Mouse (Mus musculus): ENCODE data around the gene Psapl1.

- TF ChIP-seq USF1 (IDR thresholded peaks at IDR 0.05; ENCODE audit: low read depth) (no peak), MAX (IDR thresholded peaks at IDR 0.05) (no peak), CTCF (IDR thresholded peaks at IDR 0.05; ENCODE audit: control insufficient read depth, insufficient read depth, insufficient read length) (no peak), FOSL1 (IDR thresholded peaks at IDR 0.05; ENCODE audit: insufficient read depth, low read length, poor library complexity, severe bottlenecking) (no peak), MYOG (IDR thresholded peaks at IDR 0.05; ENCODE audit: control insufficient read depth, extremely low read depth, insufficient read length) (no peak), CEBPB (IDR thresholded peaks at IDR 0.05; ENCODE audit: low read depth) (no peak)
These were observed 20.0 kb downstream of the Psapl1 start for GRCm38 (mm10) chr5:36223787-36224186.

Data from C2C12 (cell line).